Mouse (Mus musculus) frontal cortex, postnatal 36 days (tissue): ENCODE results near the gene Tbc1d8b.

Source experiments
- DNase-seq, 2 experiments: peaks; one replicate each; pipeline ENCODE4 v3.0.0; 2022; ENCODE audit warnings: low spot score in 2 of 2

Tbc1d8b gene

GRCm38 (mm10) chrX:139779401-139779800 lies 94.6 kb downstream of the Tbc1d8b start:
- DNase-seq, result no peak

- DNase-seq, result no peak
Observed at GRCm38 (mm10) chrX:139780988-139781387, 96.2 kb downstream of the Tbc1d8b start.

GRCm38 (mm10) chrX:139781563-139781962 lies 96.8 kb downstream of the Tbc1d8b start:
- DNase-seq, result no peak

GRCm38 (mm10) chrX:139782278-139783044 lies 97.7 kb downstream of the Tbc1d8b start, which contains the start of gene Ripply1:
TSS of gene Ripply1 (minus strand) at chrX:139782353.
- no peak for DNase-seq

- DNase-seq, result no peak
Observed at GRCm38 (mm10) chrX:139783045-139783422, 98.2 kb downstream of the Tbc1d8b start.

DNA sequence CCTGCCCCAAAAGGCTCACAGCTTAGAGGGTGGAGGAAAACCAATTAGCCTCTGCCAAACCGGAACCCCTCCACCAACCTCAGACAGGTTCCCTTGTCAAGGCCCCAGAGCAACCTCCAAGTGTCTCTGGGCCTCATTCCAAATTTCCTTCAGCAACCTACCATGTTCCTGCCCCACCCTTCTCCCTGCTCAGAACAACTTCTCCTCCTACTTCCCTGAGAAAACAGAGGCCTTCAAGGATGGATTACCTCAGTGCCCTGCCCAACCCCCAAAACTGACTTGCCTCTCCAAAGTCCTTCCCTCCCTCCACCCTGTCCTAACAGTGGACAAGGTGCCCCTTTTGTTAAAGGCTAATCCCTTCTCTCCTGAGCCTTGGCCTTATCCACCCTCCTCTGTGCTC lies 101.0 kb downstream of the Tbc1d8b start:
- no peak for DNase-seq

- DNase-seq, result no peak
Observed at GRCm38 (mm10) chrX:139794072-139794845, 109.5 kb downstream of the Tbc1d8b start.

GRCm38 (mm10) chrX:139796037-139796436 lies 111.2 kb downstream of the Tbc1d8b start:
- DNase-seq, result no peak

DNA sequence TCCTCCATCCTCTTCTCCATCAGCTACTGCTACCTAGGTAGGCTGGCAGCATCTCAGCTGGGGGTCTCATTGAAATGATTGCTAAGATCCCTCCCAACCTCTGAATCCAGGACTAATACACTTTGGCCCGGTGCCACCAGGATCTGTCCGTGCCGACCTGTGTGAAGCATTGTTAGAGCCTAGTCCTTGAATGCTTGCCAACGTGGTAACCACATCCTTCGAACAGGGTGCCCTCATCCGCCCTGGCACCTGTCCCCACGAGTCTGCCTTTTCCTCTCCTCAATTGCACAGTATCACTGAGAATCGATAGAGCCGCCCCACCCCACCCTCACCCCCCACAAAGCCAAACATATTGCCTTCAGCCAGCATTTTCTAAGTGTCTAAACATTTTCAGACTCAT lies 113.1 kb downstream of the Tbc1d8b start:
- no peak for DNase-seq

DNA sequence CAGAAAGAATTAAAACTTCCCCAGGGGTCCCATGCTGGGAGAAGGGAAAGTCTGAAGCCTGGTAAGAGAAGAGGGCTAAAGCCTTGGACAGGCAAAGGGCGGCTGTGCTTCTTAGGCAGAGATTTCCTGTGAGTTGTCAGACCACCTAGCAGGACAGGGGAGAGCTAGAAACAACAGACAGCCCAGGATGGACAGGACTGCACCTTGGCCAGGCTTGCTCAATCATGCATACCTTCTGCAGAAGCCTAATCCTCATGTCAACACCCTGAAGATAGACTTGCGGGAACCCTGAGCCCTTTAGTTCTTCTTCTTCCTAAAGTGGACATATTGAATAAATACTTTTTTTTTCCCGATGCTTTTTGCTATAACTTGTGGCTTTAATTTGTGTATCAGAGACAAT lies 115.2 kb downstream of the Tbc1d8b start:
- no peak for DNase-seq

GRCm38 (mm10) chrX:139800406-139800878 lies 115.6 kb downstream of the Tbc1d8b start, which contains the start of gene Cldn2:
TSS of gene Cldn2 (plus strand) at chrX:139800828.
- no peak for DNase-seq
